Mouse (Mus musculus): ENCODE results near the gene Ccr10.

- no peak for TF ChIP-seq CTCF (IDR thresholded peaks at IDR 0.05)
- no peak for TF ChIP-seq EP300 (IDR thresholded peaks at IDR 0.05)
These were observed 5.0 kb upstream of the Ccr10 start for GRCm38 (mm10) chr11:101180261-101180660.
